Mouse (Mus musculus) neural tube, embryonic 15.5 days (tissue): ENCODE data around the gene Rcn3. TPM values are rescaled to one million over a fixed set of nuclear protein-coding genes. Genes with fewer than 3 reads are reported as not detected.

Experiments used
- ATAC-seq: fragments of 200-750 bp; cut with Nextera tagmentation; 2 replicates; pipeline ENCODE4 v1.8.0; 2017; ENCODE audit warnings: mild to moderate bottlenecking, moderate TSS enrichment, moderate library complexity; ENCODE audit not compliant: low FRiP score
- H3K27ac ChIP-seq: fragments of 300-500 bp; sonication (generic); replicated peaks from 2 replicates; pipeline ENCODE4 v1.5.1; 2015; ENCODE audit warnings: mild to moderate bottlenecking, inconsistent platforms
- H3K27me3 ChIP-seq: fragments of 300-500 bp; sonication (generic); replicated peaks from 2 replicates; pipeline ENCODE4 v1.6.1; 2015; ENCODE audit warnings: inconsistent platforms
- H3K36me3 ChIP-seq: fragments of 300-500 bp; sonication (generic); 2 replicates; pipeline ENCODE4 v1.6.1; 2015; ENCODE audit warnings: inconsistent platforms
- H3K4me1 ChIP-seq: fragments of 300-500 bp; sonication (generic); 2 replicates; pipeline ENCODE4 v1.6.1; 2015; ENCODE audit warnings: inconsistent platforms
- H3K4me2 ChIP-seq: fragments of 300-500 bp; sonication (generic); 2 replicates; pipeline ENCODE4 v1.6.1; 2015; ENCODE audit warnings: inconsistent platforms, mild to moderate bottlenecking, moderate library complexity
- H3K4me3 ChIP-seq: fragments of 300-500 bp; sonication (generic); replicated peaks from 2 replicates; pipeline ENCODE4 v1.5.1; 2015; ENCODE audit warnings: mild to moderate bottlenecking, inconsistent platforms
- H3K9ac ChIP-seq: fragments of 300-500 bp; sonication (generic); replicated peaks from 2 replicates; pipeline ENCODE4 v1.6.1; 2015; ENCODE audit warnings: mild to moderate bottlenecking, inconsistent platforms
- H3K9me3 ChIP-seq: fragments of 300-500 bp; sonication (generic); replicated peaks from 2 replicates; pipeline ENCODE4 v1.6.1; 2016; ENCODE audit warnings: inconsistent platforms
- WGBS: fragments of 180-500 bp; shearing (Covaris S2); methylation state at CpG from one replicate; pipeline ENCODE4 v1.1.7; 2015; ENCODE audit warnings: mixed read lengths; 5-methylcytosine and 5-hydroxymethylcytosine counted together
- polyA plus RNA-seq: library from polyadenylated mRNA; unstranded; fragments of >200 nt; fragmentation: Nextera tagmentation; extraction: Ambion mirVana; gene quantifications from 2 replicates; pipeline ENCODE4 v1.2.1, GENCODE M21; 2015

Rcn3 gene
- polyA plus RNA-seq, 1 experiment from 2014 or later: 112 TPM

- H3K27me3 ChIP-seq: no peaks in the 10 kb centered on the region
- H3K4me3 ChIP-seq: peak overlapping the region; percentile 81
- ATAC-seq: peak; percentile 33
- peaks cover 43% of the 10 kb centered on the region for H3K4me1 ChIP-seq
- no peaks in the 10 kb centered on the region for H3K9me3 ChIP-seq
- H3K36me3 ChIP-seq: peaks cover 42% of the 10 kb centered on the region
- 4% methylated on average over 16 of the region's 16 CpGs for WGBS
- H3K9ac ChIP-seq: peak overlapping the region; percentile 66
- H3K27ac ChIP-seq: peak overlapping the region; percentile 99
- peak overlapping the region; percentile 97 for H3K4me2 ChIP-seq
Measured at GRCm38 (mm10) chr7:45050945-45051600, 40.9 kb downstream of the Rcn3 start.

DNA sequence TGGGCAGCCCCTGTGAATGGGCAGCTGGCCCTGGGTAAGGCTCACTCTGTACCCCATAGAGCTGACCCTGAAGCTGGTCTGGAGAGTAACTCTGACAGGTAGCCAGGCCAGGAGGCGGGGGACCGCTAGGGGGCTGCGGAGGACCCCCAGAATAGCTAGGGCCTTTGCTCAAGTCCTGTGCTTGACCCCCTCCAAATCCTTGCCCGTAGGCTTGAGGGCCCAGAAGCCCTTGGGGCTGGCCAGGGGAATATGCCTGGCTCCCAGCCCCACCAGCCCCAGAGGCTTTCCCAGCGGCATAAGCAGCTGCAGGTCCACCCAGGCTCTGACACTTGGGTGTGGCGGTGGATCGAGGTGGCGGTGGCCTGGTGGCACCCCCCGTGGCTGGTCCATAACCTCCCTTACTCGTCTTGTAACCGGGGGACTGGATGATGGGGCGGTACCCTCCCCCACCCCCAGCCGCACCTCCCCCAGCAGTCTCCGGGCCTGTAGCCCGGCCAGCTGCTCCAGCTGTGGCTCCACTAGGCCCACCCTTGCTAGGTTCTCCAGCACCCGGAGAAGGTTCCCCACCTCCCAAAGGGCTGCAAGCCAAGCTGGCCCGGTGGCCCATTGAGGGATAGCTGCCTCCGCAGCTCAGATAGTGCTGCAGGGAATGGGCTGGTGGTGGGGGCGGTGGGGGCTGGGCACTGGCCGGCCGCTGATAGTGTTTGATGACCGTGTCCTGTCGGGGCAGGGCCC lies 42.9 kb downstream of the Rcn3 start:
- no peak for ATAC-seq
- H3K36me3 ChIP-seq: peaks cover 62% of the 10 kb centered on the region
- no peaks in the 10 kb centered on the region for H3K9me3 ChIP-seq

GRCm38 (mm10) chr7:45048001-45048890 lies 43.8 kb downstream of the Rcn3 start:
- Histone ChIP-seq H3K27ac (no peak overlapping the region), H3K9me3 (no peaks in the 10 kb centered on the region), H3K27me3 (no peaks in the 10 kb centered on the region), H3K4me2 (no peak overlapping the region), H3K4me1 (peaks cover 33% of the 10 kb centered on the region), H3K9ac (no peak overlapping the region), H3K36me3 (peaks cover 71% of the 10 kb centered on the region), H3K4me3 (no peak overlapping the region)
- 93% methylated on average over 38 of the region's 38 CpGs for WGBS
- ATAC-seq: no peak

More for the DNA sequence above, 42.9 kb downstream of the Rcn3 start:
- Histone ChIP-seq H3K4me1 (peaks cover 38% of the 10 kb centered on the region), H3K9ac (no peak overlapping the region), H3K27me3 (no peaks in the 10 kb centered on the region), H3K4me2 (no peak overlapping the region), H3K4me3 (no peak overlapping the region), H3K27ac (no peak overlapping the region)
- WGBS: 95% methylated on average over 23 of the region's 23 CpGs

- 96% methylated on average over 14 of the region's 14 CpGs for WGBS
- Histone ChIP-seq H3K9ac (no peak overlapping the region), H3K4me1 (peaks cover 33% of the 10 kb centered on the region)
Measured at GRCm38 (mm10) chr7:45047491-45047890, 44.5 kb downstream of the Rcn3 start.

DNA sequence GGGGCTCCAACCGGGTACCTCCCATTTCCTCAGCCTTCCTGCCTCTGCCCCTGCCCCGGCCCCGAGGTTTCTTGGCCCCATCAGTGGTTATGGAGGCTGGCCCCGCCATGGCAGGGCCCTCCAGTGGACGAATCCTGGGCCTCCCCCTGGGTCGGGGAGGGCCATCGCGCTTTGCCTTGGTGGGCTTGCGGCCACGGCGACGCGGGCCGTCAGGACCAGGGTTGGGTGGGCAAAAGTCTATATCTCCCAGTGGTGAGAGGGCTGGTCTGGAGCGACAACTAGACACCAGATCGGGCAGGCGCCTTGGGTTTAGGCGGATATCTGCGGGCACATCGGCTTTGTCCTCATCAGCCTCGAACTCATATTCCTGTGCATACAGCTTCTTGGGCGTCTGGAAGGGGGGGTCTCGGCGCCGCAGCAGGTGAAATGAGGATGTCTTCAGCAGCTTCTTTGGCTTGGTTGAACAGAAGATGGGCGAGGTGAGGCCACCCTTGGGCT lies 45.1 kb downstream of the Rcn3 start:
- ATAC-seq: no peak
- Histone ChIP-seq H3K36me3 (peaks cover 84% of the 10 kb centered on the region), H3K27me3 (no peaks in the 10 kb centered on the region), H3K4me2 (no peak overlapping the region), H3K4me3 (no peak overlapping the region), H3K27ac (no peak overlapping the region), H3K4me1 (peaks cover 30% of the 10 kb centered on the region), H3K9ac (no peak overlapping the region), H3K9me3 (no peaks in the 10 kb centered on the region)
- WGBS: 96% methylated on average over 26 of the region's 26 CpGs

More at GRCm38 (mm10) chr7:45047491-45047890, 44.5 kb downstream of the Rcn3 start:
- no peak for ATAC-seq
- no peaks in the 10 kb centered on the region for H3K27me3 ChIP-seq
- no peak overlapping the region for H3K4me3 ChIP-seq
- H3K4me2 ChIP-seq: no peak overlapping the region
- no peaks in the 10 kb centered on the region for H3K9me3 ChIP-seq
- peaks cover 78% of the 10 kb centered on the region for H3K36me3 ChIP-seq
- H3K27ac ChIP-seq: no peak overlapping the region

DNA sequence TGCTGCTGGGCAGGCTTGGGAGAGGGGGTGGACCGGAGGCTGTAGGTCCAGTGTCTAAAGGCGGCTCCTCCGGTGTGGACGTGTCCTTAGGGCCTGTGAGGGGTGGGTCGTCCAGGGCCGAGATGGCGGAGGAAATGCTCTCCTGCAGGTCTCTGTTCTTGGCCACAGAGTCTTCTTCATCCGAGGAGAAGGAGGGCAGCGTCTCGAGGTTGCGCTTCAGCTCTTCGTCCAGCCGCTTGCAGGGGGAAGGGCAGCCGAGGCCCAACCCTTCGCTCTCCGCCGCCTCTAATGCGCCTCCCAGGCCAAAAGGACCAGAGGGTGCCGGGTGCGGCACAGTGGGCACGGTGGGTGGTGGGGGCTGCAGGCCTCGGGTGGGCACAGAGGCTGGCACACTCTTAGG lies 46.3 kb downstream of the Rcn3 start:
- Histone ChIP-seq H3K27ac (no peak overlapping the region), H3K4me2 (no peak overlapping the region), H3K9me3 (no peaks in the 10 kb centered on the region), H3K4me1 (peaks cover 19% of the 10 kb centered on the region), H3K9ac (no peak overlapping the region), H3K27me3 (no peaks in the 10 kb centered on the region), H3K4me3 (no peak overlapping the region), H3K36me3 (peaks cover 96% of the 10 kb centered on the region)
- ATAC-seq: no peak
- WGBS: 94% methylated on average over 22 of the region's 22 CpGs

GRCm38 (mm10) chr7:45043307-45043706 lies 48.7 kb downstream of the Rcn3 start:
- H3K4me3 ChIP-seq: no peak overlapping the region
- no peak for ATAC-seq

GRCm38 (mm10) chr7:45040851-45041250 lies 51.2 kb downstream of the Rcn3 start:
- no peaks in the 10 kb centered on the region for H3K27me3 ChIP-seq
- no peak overlapping the region for H3K27ac ChIP-seq
- H3K4me1 ChIP-seq: no peaks in the 10 kb centered on the region
- no peak overlapping the region for H3K9ac ChIP-seq
- H3K4me2 ChIP-seq: no peak overlapping the region
- 97% methylated on average over 9 of the region's 9 CpGs for WGBS
- H3K36me3 ChIP-seq: peaks cover 97% of the 10 kb centered on the region
- H3K4me3 ChIP-seq: no peak overlapping the region
- ATAC-seq: no peak
- no peaks in the 10 kb centered on the region for H3K9me3 ChIP-seq

More at GRCm38 (mm10) chr7:45043307-45043706, 48.7 kb downstream of the Rcn3 start:
- Histone ChIP-seq H3K4me2 (no peak overlapping the region), H3K36me3 (peaks cover 97% of the 10 kb centered on the region), H3K4me1 (no peaks in the 10 kb centered on the region), H3K9ac (no peak overlapping the region), H3K27me3 (no peaks in the 10 kb centered on the region), H3K27ac (no peak overlapping the region), H3K9me3 (no peaks in the 10 kb centered on the region)
- WGBS: 96% methylated on average over 14 of the region's 14 CpGs

- 94% methylated on average over 9 of the region's 9 CpGs for WGBS
- Histone ChIP-seq H3K4me3 (no peak overlapping the region), H3K4me2 (no peak overlapping the region), H3K36me3 (peaks cover 97% of the 10 kb centered on the region), H3K9ac (no peak overlapping the region), H3K9me3 (no peaks in the 10 kb centered on the region), H3K27me3 (no peaks in the 10 kb centered on the region), H3K4me1 (no peaks in the 10 kb centered on the region), H3K27ac (no peak overlapping the region)
- ATAC-seq: no peak
Measured at GRCm38 (mm10) chr7:45038411-45038810, 53.6 kb downstream of the Rcn3 start.

DNA sequence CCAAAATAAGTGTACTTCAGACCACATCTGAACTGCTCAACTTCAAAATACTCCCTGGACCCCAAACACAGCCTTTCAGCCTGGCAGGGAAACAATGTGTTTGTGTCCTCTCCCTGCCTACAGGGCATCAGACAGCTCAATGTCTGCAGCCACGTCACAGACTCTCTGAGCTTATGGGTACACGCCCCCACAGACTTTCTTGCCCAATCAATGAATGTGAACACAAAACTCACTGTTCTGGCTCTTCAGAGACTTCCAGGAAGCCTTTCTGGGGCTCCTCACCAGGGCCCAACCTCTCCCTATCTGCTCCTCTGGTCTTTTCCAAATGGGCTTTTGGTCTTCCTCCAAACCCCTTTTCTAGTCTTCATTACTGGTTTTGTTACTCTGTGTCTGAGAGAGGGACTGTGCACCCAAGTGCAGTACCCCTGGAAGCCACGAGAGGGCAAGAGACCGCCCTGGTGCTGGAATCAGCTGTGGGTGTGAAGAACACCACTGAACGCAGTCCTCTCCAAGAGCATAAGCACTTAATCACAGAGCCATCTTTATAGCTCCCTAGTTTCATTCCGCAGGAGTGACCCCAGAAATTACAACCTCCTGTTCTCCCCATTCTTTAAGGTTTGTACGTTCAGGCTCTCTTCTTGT lies 54.2 kb downstream of the Rcn3 start:
- ATAC-seq: no peak
- Histone ChIP-seq H3K9me3 (no peaks in the 10 kb centered on the region), H3K9ac (no peak overlapping the region), H3K4me3 (no peak overlapping the region), H3K4me2 (no peak overlapping the region), H3K36me3 (peaks cover 96% of the 10 kb centered on the region), H3K27ac (no peak overlapping the region), H3K27me3 (no peaks in the 10 kb centered on the region), H3K4me1 (no peaks in the 10 kb centered on the region)
- 76% methylated on average over 7 of the region's 7 CpGs for WGBS

GRCm38 (mm10) chr7:45036702-45037101 lies 55.3 kb downstream of the Rcn3 start:
- Histone ChIP-seq H3K9me3 (no peaks in the 10 kb centered on the region), H3K27ac (no peak overlapping the region), H3K36me3 (peaks cover 96% of the 10 kb centered on the region), H3K4me3 (no peak overlapping the region), H3K4me2 (no peak overlapping the region), H3K9ac (no peak overlapping the region), H3K27me3 (no peaks in the 10 kb centered on the region), H3K4me1 (no peaks in the 10 kb centered on the region)
- no peak for ATAC-seq
- 96% methylated on average over 11 of the region's 11 CpGs for WGBS
